Comparison of ENCODE assay signal across 15 mouse cellular contexts in genomic region chr7:37358492-37358891, GRCm38 (mm10).
DNase-seq lines count a peak whose midpoint lies in the region; ATAC-seq and TF ChIP-seq lines count a peak whose summit lies in the region.
"Had no signal": no experiment of that assay in that cellular context is flagged by ENCODE, and none has a peak within 500 bp of the region (broad histone marks: within the 10 kb centered on the region; RNA-seq: fewer than 3 reads in every experiment).

No protein-coding gene starts in this region.

- H3K27ac ChIP-seq in hindbrain, postnatal 0 days, result no peak overlapping the region
- H3K27ac ChIP-seq in hindbrain, embryonic 16.5 days (ENCODE audit: low read depth, low read length), result no peak overlapping the region
- no peak overlapping the region for H3K27ac ChIP-seq in midbrain, postnatal 0 days (ENCODE audit: low read depth, low read length)
- H3K27ac ChIP-seq in midbrain, embryonic 11.5 days (ENCODE audit: low read depth, low read length), result no peak overlapping the region
- H3K27ac ChIP-seq: hindbrain, embryonic 15.5 days; midbrain, embryonic 13.5 days; neural tube, embryonic 15.5 days; stomach, embryonic 15.5 days had no signal

- H3K9ac ChIP-seq in hindbrain, postnatal 0 days (replicated peaks; ENCODE audit: low read length), result no peak overlapping the region
- no peak overlapping the region for H3K9ac ChIP-seq in hindbrain, embryonic 16.5 days (ENCODE audit: low read depth, low read length)
- no peak overlapping the region; the same call in 1 of the 2 replicates for H3K9ac ChIP-seq in midbrain, postnatal 0 days (replicated peaks; ENCODE audit: low read length, poor library complexity, severe bottlenecking)
- H3K9ac ChIP-seq in midbrain, embryonic 11.5 days (ENCODE audit: low read length), result no peak overlapping the region
- H3K9ac ChIP-seq: hindbrain, embryonic 15.5 days; neural tube, embryonic 15.5 days; stomach, embryonic 15.5 days had no signal

- H3K27me3 ChIP-seq in hindbrain, postnatal 0 days (ENCODE audit: insufficient read depth, low read length), result no peaks in the 10 kb centered on the region
- no peaks in the 10 kb centered on the region for H3K27me3 ChIP-seq in hindbrain, embryonic 16.5 days (replicated peaks; ENCODE audit: control insufficient read depth, insufficient read depth, low read length)
- peaks cover 4% of the 10 kb centered on the region; the same call in 1 of the 2 replicates for H3K27me3 ChIP-seq in midbrain, postnatal 0 days (ENCODE audit: insufficient read depth, low read length)
- H3K27me3 ChIP-seq in midbrain, embryonic 11.5 days (ENCODE audit: control insufficient read depth, insufficient read depth, low read length), result no peaks in the 10 kb centered on the region; the same call in 1 of the 2 replicates
- H3K27me3 ChIP-seq in splenic B cell, adult 2 months (ENCODE audit: control insufficient read depth, insufficient read depth, low read length, poor library complexity, severe bottlenecking), result no peaks in the 10 kb centered on the region
- H3K27me3 ChIP-seq: hindbrain, embryonic 15.5 days; neural tube, embryonic 15.5 days; stomach, embryonic 15.5 days had no signal

- WGBS in hindbrain, postnatal 0 days, result 66% methylated on average over 4 of the region's 4 CpGs
- 76% methylated on average over 4 of the region's 4 CpGs for WGBS in hindbrain, embryonic 16.5 days
- 66% methylated on average over 4 of the region's 4 CpGs for WGBS in midbrain, postnatal 0 days
- 59% methylated on average over 4 of the region's 4 CpGs for WGBS in midbrain, embryonic 11.5 days

- DNase-seq in hindbrain, postnatal 0 days (ENCODE audit: low spot score), result no peak
- DNase-seq in midbrain, postnatal 0 days (ENCODE audit: low spot score), result no peak
- DNase-seq in midbrain, embryonic 11.5 days (ENCODE audit: low spot score, missing footprints), result no peak
- peak; percentile 36 for DNase-seq in ZHBTc4 (ENCODE audit: low read depth, low spot score)
- DNase-seq in splenic B cell, adult 2 months (ENCODE audit: low read depth, low spot score), result peak; percentile 8
- no peak for DNase-seq in adrenal gland, adult (ENCODE audit: inconsistent age in 2 of 2, low spot score in 1 of 2)
- DNase-seq: cerebellum, postnatal 25 days; kidney, postnatal 36 days; lung, adult 18-20 months; right cerebral cortex, postnatal 14 days had no signal

- H3K4me3 ChIP-seq in hindbrain, postnatal 0 days (ENCODE audit: low read length), result no peak overlapping the region
- H3K4me3 ChIP-seq in hindbrain, embryonic 16.5 days (ENCODE audit: low read length), result no peak overlapping the region
- H3K4me3 ChIP-seq in midbrain, postnatal 0 days (ENCODE audit: low read depth, low read length), result no peak overlapping the region
- no peak overlapping the region for H3K4me3 ChIP-seq in midbrain, embryonic 11.5 days (ENCODE audit: low read depth, low read length)
- H3K4me3 ChIP-seq: hindbrain, embryonic 15.5 days; midbrain, embryonic 13.5 days; neural tube, embryonic 15.5 days; stomach, embryonic 15.5 days had no signal

- no peak for ATAC-seq in hindbrain, postnatal 0 days
- no peak for ATAC-seq in hindbrain, embryonic 16.5 days
- ATAC-seq in midbrain, postnatal 0 days (ENCODE audit: low FRiP score), result no peak
- no peak for ATAC-seq in midbrain, embryonic 11.5 days (ENCODE audit: low FRiP score)

- TF ChIP-seq CTCF in hindbrain, postnatal 0 days (IDR thresholded peaks at IDR 0.05; ENCODE audit: low read depth), result peak; percentile 42
- TF ChIP-seq CTCF in midbrain, postnatal 0 days (IDR thresholded peaks at IDR 0.05), result peak; percentile 32

- H3K4me1 ChIP-seq in hindbrain, postnatal 0 days (ENCODE audit: insufficient read depth, low read length), result peaks cover 7% of the 10 kb centered on the region; the same call in 1 of the 2 replicates
- peaks cover 15% of the 10 kb centered on the region for H3K4me1 ChIP-seq in hindbrain, embryonic 16.5 days (ENCODE audit: control insufficient read depth, insufficient read depth, low read depth, low read length)
- peaks cover 8% of the 10 kb centered on the region; the same call in 1 of the 2 replicates for H3K4me1 ChIP-seq in midbrain, postnatal 0 days (ENCODE audit: insufficient read depth, low read length)
- H3K4me1 ChIP-seq in midbrain, embryonic 11.5 days (ENCODE audit: control insufficient read depth, insufficient read depth, low read length), result peaks cover 23% of the 10 kb centered on the region

- H3K9me3 ChIP-seq in hindbrain, postnatal 0 days (ENCODE audit: low read length), result no peaks in the 10 kb centered on the region
- no peaks in the 10 kb centered on the region for H3K9me3 ChIP-seq in hindbrain, embryonic 16.5 days (ENCODE audit: control insufficient read depth, low read length)
- H3K9me3 ChIP-seq in midbrain, postnatal 0 days (ENCODE audit: low read length), result no peaks in the 10 kb centered on the region
- H3K9me3 ChIP-seq in midbrain, embryonic 11.5 days (ENCODE audit: control insufficient read depth, low read length), result no peaks in the 10 kb centered on the region
- H3K9me3 ChIP-seq: hindbrain, embryonic 15.5 days; midbrain, embryonic 13.5 days; neural tube, embryonic 15.5 days; stomach, embryonic 15.5 days had no signal

- no peaks in the 10 kb centered on the region for H3K36me3 ChIP-seq in hindbrain, postnatal 0 days (ENCODE audit: insufficient read depth, low read length)
- no peaks in the 10 kb centered on the region for H3K36me3 ChIP-seq in hindbrain, embryonic 16.5 days (ENCODE audit: control insufficient read depth, insufficient read depth, low read length)
- H3K36me3 ChIP-seq in midbrain, postnatal 0 days (ENCODE audit: insufficient read depth, low read length), result no peaks in the 10 kb centered on the region
- H3K36me3 ChIP-seq in midbrain, embryonic 11.5 days (ENCODE audit: control insufficient read depth, insufficient read depth, low read length), result no peaks in the 10 kb centered on the region
- no peaks in the 10 kb centered on the region for H3K36me3 ChIP-seq in splenic B cell, adult 2 months (ENCODE audit: control insufficient read depth, insufficient read depth, low read length, poor library complexity, severe bottlenecking)
- H3K36me3 ChIP-seq: hindbrain, embryonic 15.5 days; midbrain, embryonic 13.5 days; neural tube, embryonic 15.5 days; stomach, embryonic 15.5 days had no signal

- H3K4me2 ChIP-seq in hindbrain, postnatal 0 days (ENCODE audit: low read depth, low read length), result no peak overlapping the region
- no peak overlapping the region for H3K4me2 ChIP-seq in hindbrain, embryonic 16.5 days (ENCODE audit: low read length)
- H3K4me2 ChIP-seq in midbrain, postnatal 0 days (ENCODE audit: low read depth, low read length, poor library complexity, severe bottlenecking), result no peak overlapping the region
- H3K4me2 ChIP-seq in midbrain, embryonic 11.5 days, result no peak overlapping the region
- H3K4me2 ChIP-seq: midbrain, embryonic 13.5 days had no signal

Comparison
In these comparisons a context has a peak if more than half of its experiments do, and no peak if none do; other contexts are left out.
1. DNase-seq: peak in ZHBTc4 (single experiment) and splenic B cell, adult 2 months (single experiment); none in hindbrain, postnatal 0 days (single experiment), midbrain, postnatal 0 days (single experiment), midbrain, embryonic 11.5 days (single experiment) and adrenal gland, adult (0 of 2).